Mouse (Mus musculus) midbrain, embryonic 12.5 days (tissue): ENCODE measurements around the gene Nab2. TPM values are rescaled to one million over a fixed set of nuclear protein-coding genes. Genes with fewer than 3 reads are reported as not detected.

Experiments
- ATAC-seq: fragments of 200-750 bp; cut with Nextera tagmentation; 2 replicates; pipeline ENCODE4 v1.8.0; 2017; ENCODE audit warnings: low read depth, moderate TSS enrichment, moderate library complexity; ENCODE audit not compliant: low FRiP score
- H3K27ac ChIP-seq: fragments of 300-500 bp; sonication (generic); replicated peaks from 2 replicates; pipeline ENCODE4 v1.5.1; 2016; ENCODE audit warnings: mild to moderate bottlenecking
- H3K27me3 ChIP-seq: fragments of 300-500 bp; sonication (generic); 2 replicates; pipeline ENCODE4 v1.6.1; 2016; ENCODE audit warnings: mild to moderate bottlenecking
- H3K36me3 ChIP-seq: fragments of 300-500 bp; sonication (generic); 2 replicates; pipeline ENCODE4 v1.6.1; 2016
- H3K4me1 ChIP-seq: fragments of 300-500 bp; sonication (generic); 2 replicates; pipeline ENCODE4 v1.6.1; 2016
- H3K4me2 ChIP-seq: fragments of 300-500 bp; sonication (generic); replicated peaks from 2 replicates; pipeline ENCODE4 v1.6.1; 2016; ENCODE audit warnings: mild to moderate bottlenecking, moderate library complexity
- H3K4me3 ChIP-seq: fragments of 300-500 bp; sonication (generic); 2 replicates; pipeline ENCODE4 v1.5.1; 2016; ENCODE audit warnings: mild to moderate bottlenecking
- H3K9ac ChIP-seq: fragments of 300-500 bp; sonication (generic); replicated peaks from 2 replicates; pipeline ENCODE4 v1.6.1; 2016; ENCODE audit warnings: mild to moderate bottlenecking, moderate library complexity
- H3K9me3 ChIP-seq: fragments of 300-500 bp; sonication (generic); 2 replicates; pipeline ENCODE4 v1.6.1; 2016; ENCODE audit warnings: mild to moderate bottlenecking
- WGBS: fragments of 180-500 bp; shearing (Covaris S2); methylation state at CpG from one replicate; pipeline ENCODE4 v1.1.7; 2016; 5-methylcytosine and 5-hydroxymethylcytosine counted together
- polyA plus RNA-seq: library from polyadenylated mRNA; unstranded; fragments of >200 nt; fragmentation: Nextera tagmentation; extraction: Ambion mirVana; gene quantifications from 2 replicates; pipeline ENCODE4 v1.2.1, GENCODE M21; 2016

Gene Nab2
- polyA plus RNA-seq, 1 experiment from 2014 or later = 4.5 TPM

DNA sequence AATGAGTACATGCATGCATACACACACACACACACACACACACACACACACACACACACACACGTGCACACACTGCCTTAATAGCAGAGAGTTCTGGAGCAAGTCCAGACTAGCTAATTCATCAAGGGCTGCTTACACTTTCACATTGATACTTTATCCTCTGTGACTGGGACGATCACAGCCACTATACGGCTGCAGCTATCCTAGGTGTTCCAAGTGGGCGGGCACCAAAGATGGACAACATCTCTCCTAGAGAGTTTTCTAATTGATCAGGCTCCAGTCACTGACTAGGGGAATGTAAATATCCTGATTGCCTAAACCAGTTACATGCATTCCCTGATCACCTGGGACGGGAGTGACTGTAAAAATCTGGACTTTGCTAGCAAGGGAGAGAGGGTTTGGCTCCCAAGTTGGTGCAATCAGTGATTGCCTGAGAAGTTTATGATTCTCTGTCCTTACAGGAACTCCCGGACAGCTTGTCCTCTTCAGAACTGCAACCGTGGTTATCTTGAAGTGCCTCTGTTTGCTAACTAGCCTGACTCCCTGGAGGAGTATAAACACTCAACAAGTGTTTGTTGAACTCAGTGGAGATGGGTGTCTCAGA is 35.6 kb downstream of the Nab2 start:
- Histone ChIP-seq H3K36me3 (no peaks in the 10 kb centered on the region), H3K27me3 (no peaks in the 10 kb centered on the region; the same call in 1 of the 2 replicates), H3K9me3 (no peaks in the 10 kb centered on the region), H3K9ac (no peak overlapping the region), H3K4me2 (no peak overlapping the region), H3K4me1 (no peaks in the 10 kb centered on the region), H3K27ac (no peak overlapping the region), H3K4me3 (no peak overlapping the region)
- 86% methylated on average over 7 of the region's 7 CpGs for WGBS
- ATAC-seq = no peak

GRCm38 (mm10) chr10:127631261-127632214 is 36.8 kb downstream of the Nab2 start:
- ATAC-seq = no peak
- Histone ChIP-seq H3K27ac (no peak overlapping the region), H3K36me3 (no peaks in the 10 kb centered on the region), H3K4me1 (no peaks in the 10 kb centered on the region), H3K9ac (no peak overlapping the region), H3K4me3 (no peak overlapping the region), H3K27me3 (no peaks in the 10 kb centered on the region; the same call in 1 of the 2 replicates), H3K4me2 (no peak overlapping the region), H3K9me3 (peaks cover 1% of the 10 kb centered on the region; the same call in 1 of the 2 replicates)
- 86% methylated on average over 10 of the region's 10 CpGs for WGBS

GRCm38 (mm10) chr10:127626433-127626832 is 41.9 kb downstream of the Nab2 start:
- Histone ChIP-seq H3K36me3 (no peaks in the 10 kb centered on the region), H3K9ac (no peak overlapping the region), H3K4me3 (no peak overlapping the region), H3K9me3 (peaks cover 7% of the 10 kb centered on the region; the same call in 1 of the 2 replicates), H3K4me2 (no peak overlapping the region), H3K27ac (no peak overlapping the region), H3K27me3 (no peaks in the 10 kb centered on the region), H3K4me1 (peaks cover 11% of the 10 kb centered on the region)
- 86% methylated on average over 3 of the region's 3 CpGs for WGBS
- ATAC-seq = no peak

DNA sequence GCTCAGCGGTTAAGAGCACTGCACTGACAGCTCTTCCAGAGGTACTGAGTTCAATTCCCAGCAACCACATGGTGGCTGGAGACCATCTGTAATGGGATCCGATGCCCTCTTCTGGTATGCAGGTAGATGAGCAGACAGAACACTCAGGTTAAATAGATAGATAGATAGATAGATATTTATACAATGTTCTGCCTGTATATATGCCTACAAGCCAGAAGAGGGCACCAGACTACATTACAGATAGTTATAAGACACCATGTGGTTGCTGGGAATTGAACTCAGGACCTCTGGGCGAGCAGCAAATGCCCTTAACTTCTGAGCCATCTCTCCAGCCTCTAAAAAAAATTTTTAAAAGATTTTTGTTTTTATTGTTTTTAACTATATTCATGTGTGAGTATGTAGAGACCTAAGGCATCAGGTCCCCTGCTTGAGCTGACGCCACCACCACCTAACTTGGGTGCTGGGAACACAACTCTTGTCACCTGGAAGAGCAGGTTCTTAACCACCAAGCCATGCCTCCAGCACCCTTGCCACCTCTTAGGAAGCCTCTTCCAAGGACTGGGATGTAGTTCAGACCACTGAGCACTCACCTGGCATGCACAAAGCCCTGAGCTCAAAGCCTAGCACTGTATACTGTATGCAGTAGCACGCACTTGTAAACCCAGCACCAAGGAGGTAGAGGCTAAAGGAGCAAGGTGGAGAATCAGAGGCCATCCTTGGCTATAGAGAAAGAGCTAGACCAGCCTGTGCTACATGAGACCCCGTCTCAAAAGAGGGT is 44.7 kb downstream of the Nab2 start:
- 90% methylated on average over 6 of the region's 6 CpGs for WGBS
- no peak overlapping the region for H3K4me2 ChIP-seq
- H3K4me1 ChIP-seq = peaks cover 25% of the 10 kb centered on the region
- peaks cover 7% of the 10 kb centered on the region; the same call in 1 of the 2 replicates for H3K9me3 ChIP-seq
- H3K9ac ChIP-seq = no peak overlapping the region
- ATAC-seq = no peak
- no peak overlapping the region for H3K27ac ChIP-seq
- no peaks in the 10 kb centered on the region for H3K36me3 ChIP-seq
- no peaks in the 10 kb centered on the region for H3K27me3 ChIP-seq
- H3K4me3 ChIP-seq = no peak overlapping the region

DNA sequence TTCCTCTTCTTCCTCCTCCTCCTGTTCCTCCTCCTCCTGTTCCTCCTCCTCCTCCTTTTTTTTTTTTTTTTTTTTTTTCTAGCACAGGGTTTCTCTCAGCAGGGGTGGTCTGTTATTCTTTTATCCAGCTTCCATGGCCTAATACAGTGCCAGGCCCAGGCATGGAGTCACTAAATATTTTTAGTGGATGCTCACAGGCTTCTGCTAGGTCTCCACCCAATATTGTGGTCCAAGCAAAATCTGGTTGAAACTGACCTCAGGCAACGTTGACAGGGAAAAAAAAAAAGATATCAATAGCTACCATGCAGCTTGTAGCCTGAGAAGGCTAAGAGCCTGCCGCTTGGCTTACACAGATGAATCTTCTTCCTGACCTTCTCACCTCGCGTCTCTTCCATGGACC is 45.7 kb downstream of the Nab2 start:
- H3K27ac ChIP-seq = no peak overlapping the region
- peaks cover 7% of the 10 kb centered on the region; the same call in 1 of the 2 replicates for H3K9me3 ChIP-seq
- 0 out of 2 replicates have a peak overlapping the region, but pooled peaks have one; percentile 91 for H3K4me2 ChIP-seq
- 65% methylated on average over 4 of the region's 4 CpGs for WGBS
- H3K27me3 ChIP-seq = no peaks in the 10 kb centered on the region
- no peak overlapping the region for H3K4me3 ChIP-seq
- ATAC-seq = no peak
- H3K36me3 ChIP-seq = no peaks in the 10 kb centered on the region
- H3K4me1 ChIP-seq = peaks cover 33% of the 10 kb centered on the region
- no peak overlapping the region for H3K9ac ChIP-seq

- H3K4me2 ChIP-seq = peak overlapping the region; percentile 91
- peak; percentile 17 for ATAC-seq
- H3K36me3 ChIP-seq = no peaks in the 10 kb centered on the region
- H3K9ac ChIP-seq = peak overlapping the region; percentile 91
- peaks cover 7% of the 10 kb centered on the region; the same call in 1 of the 2 replicates for H3K9me3 ChIP-seq
- peaks cover 40% of the 10 kb centered on the region for H3K4me1 ChIP-seq
- peak overlapping the region; percentile 94 for H3K27ac ChIP-seq
- 1% methylated on average over 13 of the region's 13 CpGs for WGBS
- H3K27me3 ChIP-seq = no peaks in the 10 kb centered on the region
- peak overlapping the region; percentile 81 for H3K4me3 ChIP-seq
Observed at GRCm38 (mm10) chr10:127622057-127622392, 46.3 kb downstream of the Nab2 start.

- peak overlapping the region; percentile 81 for H3K4me3 ChIP-seq
- peak overlapping the region; percentile 91 for H3K9ac ChIP-seq
- peak; percentile 88 for ATAC-seq
- H3K9me3 ChIP-seq = peaks cover 4% of the 10 kb centered on the region; the same call in 1 of the 2 replicates
- H3K27ac ChIP-seq = peak overlapping the region; percentile 94
- no peaks in the 10 kb centered on the region for H3K27me3 ChIP-seq
- H3K4me2 ChIP-seq = peak overlapping the region; percentile 91
- WGBS = under 1% methylated on average over 36 of the region's 39 CpGs
- H3K36me3 ChIP-seq = no peaks in the 10 kb centered on the region
- H3K4me1 ChIP-seq = peaks cover 44% of the 10 kb centered on the region
Observed at GRCm38 (mm10) chr10:127621191-127622056, 46.9 kb downstream of the Nab2 start.

GRCm38 (mm10) chr10:127620406-127621190 is 47.8 kb downstream of the Nab2 start, which contains the start of gene Lrp1:
Gene Lrp1 (minus strand): TSS chr10:127621148.
- Histone ChIP-seq H3K9me3 (no peaks in the 10 kb centered on the region), H3K4me1 (peaks cover 52% of the 10 kb centered on the region), H3K27me3 (no peaks in the 10 kb centered on the region), H3K27ac (peak within 1 kb of the TSS; percentile 94), H3K4me2 (peak within 1 kb of the TSS; percentile 91), H3K9ac (peak within 1 kb of the TSS; percentile 91), H3K4me3 (peak within 1 kb of the TSS; percentile 81), H3K36me3 (no peaks in the 10 kb centered on the region)
- 1% methylated on average over 26 of the region's 32 CpGs for WGBS
- ATAC-seq = peak; percentile 79

GRCm38 (mm10) chr10:127619941-127620405 is 48.4 kb downstream of the Nab2 start:
- H3K4me2 ChIP-seq = peak overlapping the region; percentile 91
- peak; percentile 11 for ATAC-seq
- H3K4me3 ChIP-seq = peak overlapping the region; percentile 81
- H3K9me3 ChIP-seq = no peaks in the 10 kb centered on the region
- peaks cover 58% of the 10 kb centered on the region for H3K4me1 ChIP-seq
- no peaks in the 10 kb centered on the region for H3K27me3 ChIP-seq
- H3K36me3 ChIP-seq = no peaks in the 10 kb centered on the region
- H3K27ac ChIP-seq = peak overlapping the region; percentile 94
- WGBS = 2% methylated on average over 12 of the region's 12 CpGs
- H3K9ac ChIP-seq = peak overlapping the region; percentile 91

GRCm38 (mm10) chr10:127619119-127619721 is 49.1 kb downstream of the Nab2 start:
- 21% methylated on average over 8 of the region's 8 CpGs for WGBS
- H3K4me1 ChIP-seq = peaks cover 66% of the 10 kb centered on the region
- no peak for ATAC-seq

More at GRCm38 (mm10) chr10:127619119-127619721, 49.1 kb downstream of the Nab2 start:
- Histone ChIP-seq H3K27me3 (no peaks in the 10 kb centered on the region), H3K27ac (peak overlapping the region; percentile 94), H3K9ac (peak overlapping the region; percentile 91), H3K4me2 (peak overlapping the region; percentile 91), H3K9me3 (no peaks in the 10 kb centered on the region), H3K36me3 (no peaks in the 10 kb centered on the region), H3K4me3 (peak overlapping the region; percentile 81)
